Mouse (Mus musculus): ENCODE data around the gene Wdr62.

- TF ChIP-seq CTCF (IDR thresholded peaks at IDR 0.05) = no peak
- TF ChIP-seq POLR2A (IDR thresholded peaks at IDR 0.05; ENCODE audit: insufficient read depth, low read depth, low read length) = no peak
- no peak for TF ChIP-seq EP300 (IDR thresholded peaks at IDR 0.05; ENCODE audit: insufficient read depth, low read depth, low read length)
Observed at GRCm38 (mm10) chr7:30327140-30327539, 46.9 kb upstream of the Wdr62 start.
